Mouse (Mus musculus) CH12.LX (cell line): ENCODE measurements at regions not wholly inside any gene's neighbourhood (a gene's known extent, or its start where the extent isn't known, plus 50 kb on each side); places are given as distances from the start of the nearest gene placed in this dataset.

Experiments used
- DNase-seq: peaks from one replicate; pipeline ENCODE4 v3.0.0-alpha.2; 2013; ENCODE audit errors: extremely low read depth
- H3K27ac ChIP-seq: 2 replicates; pipeline ENCODE4 v1.5.1; 2012; ENCODE audit warnings: low read depth, mild to moderate bottlenecking, control low read depth, moderate library complexity; ENCODE audit not compliant: insufficient read depth
- H3K27me3 ChIP-seq: replicated peaks from 2 replicates; pipeline ENCODE3; 2012; ENCODE audit warnings: inconsistent platforms
- H3K36me3 ChIP-seq, 2 experiments: replicated peaks in 1 of 2; 2 replicates each; pipeline versions ENCODE3 to v1.6.1; 2012; ENCODE audit warnings: inconsistent platforms in 1 of 2, low read length in 1 of 2, mild to moderate bottlenecking in 1 of 2, mixed read lengths in 1 of 2, moderate library complexity in 1 of 2; ENCODE audit not compliant: control insufficient read depth in 1 of 2, insufficient read depth in 1 of 2
- H3K4me1 ChIP-seq, 2 experiments: 2 replicates each; pipeline ENCODE4 v1.6.1; 2012; ENCODE audit warnings: inconsistent platforms in 1 of 2, moderate library complexity in 1 of 2; ENCODE audit not compliant: insufficient read depth in 2 of 2, control insufficient read depth in 1 of 2
- H3K4me2 ChIP-seq: 2 replicates; pipeline ENCODE4 v1.6.1; 2012; ENCODE audit warnings: low read depth, mild to moderate bottlenecking, control low read depth; ENCODE audit not compliant: poor library complexity, insufficient read depth, severe bottlenecking
- H3K4me3 ChIP-seq, 3 experiments: fragments of 150-350 bp in 1 of 3; sonication (generic) in 1 of 3; replicated peaks in 1 of 3; 2 replicates each; pipeline versions ENCODE3 to v1.5.1; 2011 to 2012; ENCODE audit warnings: low read depth in 2 of 3, low read length in 2 of 3, mild to moderate bottlenecking in 2 of 3, moderate library complexity in 2 of 3, control low read depth in 1 of 3, improper control_type of control experiment in 1 of 3, inconsistent platforms in 1 of 3, mixed read lengths in 1 of 3; ENCODE audit not compliant: poor library complexity in 1 of 3
- H3K79me2 ChIP-seq: replicated peaks from 2 replicates; pipeline ENCODE4 v1.6.1; 2012; ENCODE audit warnings: mild to moderate bottlenecking, moderate library complexity; ENCODE audit not compliant: control insufficient read depth, poor library complexity, insufficient read depth, severe bottlenecking; ENCODE audit errors: extremely low read depth
- H3K9ac ChIP-seq: 2 replicates; pipeline ENCODE4 v1.6.1; 2012; ENCODE audit warnings: low read depth, mild to moderate bottlenecking, control low read depth, moderate library complexity; ENCODE audit not compliant: insufficient read depth
- H3K9me3 ChIP-seq: replicated peaks from 2 replicates; pipeline ENCODE3; 2012; ENCODE audit warnings: low read length, inconsistent platforms, mixed read lengths
- CHD2 ChIP-seq: IDR thresholded peaks from 2 replicates; pipeline ENCODE4 v1.6.1; 2011; ENCODE audit warnings: low read length, improper control_type of control experiment
- ELF1 ChIP-seq: IDR thresholded peaks from 2 replicates; pipeline ENCODE4 v1.6.1; 2014; ENCODE audit warnings: low read depth, mild to moderate bottlenecking, inconsistent platforms, low read length, improper control_type of control experiment
- EP300 ChIP-seq: IDR thresholded peaks from 2 replicates; pipeline ENCODE4 v1.6.1; 2011; ENCODE audit warnings: low read length, improper control_type of control experiment
- GABPA ChIP-seq: IDR thresholded peaks from 2 replicates; pipeline ENCODE4 v1.6.1; 2012; ENCODE audit warnings: low read depth, low read length, improper control_type of control experiment, inconsistent platforms; ENCODE audit not compliant: insufficient replicate concordance
- HCFC1 ChIP-seq: IDR thresholded peaks from 2 replicates; pipeline ENCODE4 v1.6.1; 2012; ENCODE audit warnings: low read depth, mild to moderate bottlenecking, inconsistent platforms, low read length, improper control_type of control experiment
- JUND ChIP-seq: conservative IDR thresholded peaks from 2 replicates; pipeline ENCODE4 v1.6.1; 2011; ENCODE audit warnings: low read depth, low read length, improper control_type of control experiment
- KAT2A ChIP-seq: IDR thresholded peaks from 2 replicates; pipeline ENCODE4 v1.6.1; 2012; ENCODE audit warnings: low read length, improper control_type of control experiment, inconsistent platforms; ENCODE audit not compliant: insufficient replicate concordance
- MAFK ChIP-seq: IDR thresholded peaks from 2 replicates; pipeline ENCODE4 v1.6.1; 2011; ENCODE audit warnings: low read length, improper control_type of control experiment; ENCODE audit not compliant: insufficient replicate concordance
- MAX ChIP-seq: IDR thresholded peaks from 2 replicates; pipeline ENCODE4 v1.6.1; 2011; ENCODE audit warnings: low read length, improper control_type of control experiment
- NELFE ChIP-seq: IDR thresholded peaks from 2 replicates; pipeline ENCODE4 v1.6.1; 2011; ENCODE audit warnings: low read depth, low read length, improper control_type of control experiment
- NRF1 ChIP-seq: IDR thresholded peaks from 2 replicates; pipeline ENCODE4 v1.6.1; 2014; ENCODE audit warnings: low read depth, mild to moderate bottlenecking, inconsistent platforms, low read length, improper control_type of control experiment, moderate library complexity
- POLR2AphosphoS2 ChIP-seq: IDR thresholded peaks from 2 replicates; pipeline ENCODE4 v1.6.1; 2011; ENCODE audit warnings: low read depth, low read length, improper control_type of control experiment
- RAD21 ChIP-seq: IDR thresholded peaks from 2 replicates; pipeline ENCODE4 v1.6.1; 2011; ENCODE audit warnings: low read depth, mild to moderate bottlenecking, low read length, improper control_type of control experiment, moderate library complexity
- RCOR1 ChIP-seq: conservative IDR thresholded peaks from 2 replicates; pipeline ENCODE4 v1.6.1; 2012; ENCODE audit warnings: low read depth, mild to moderate bottlenecking, inconsistent platforms, low read length, improper control_type of control experiment
- TBP ChIP-seq: conservative IDR thresholded peaks from 2 replicates; pipeline ENCODE4 v1.6.1; 2011; ENCODE audit warnings: low read depth, low read length, improper control_type of control experiment
- TCF12 ChIP-seq: IDR thresholded peaks from 2 replicates; pipeline ENCODE4 v1.6.1; 2014; ENCODE audit warnings: low read depth, mild to moderate bottlenecking, inconsistent platforms, low read length, improper control_type of control experiment
- ZC3H11A ChIP-seq: IDR thresholded peaks from 2 replicates; pipeline ENCODE4 v1.6.1; 2012; ENCODE audit warnings: low read depth, mild to moderate bottlenecking, inconsistent platforms, low read length, improper control_type of control experiment
- ZKSCAN1 ChIP-seq: IDR thresholded peaks from 2 replicates; pipeline ENCODE4 v1.6.1; 2012; ENCODE audit warnings: low read depth, inconsistent platforms, low read length, improper control_type of control experiment, borderline replicate concordance
- ZMIZ1 ChIP-seq: IDR thresholded peaks from 2 replicates; pipeline ENCODE4 v1.6.1; 2012; ENCODE audit warnings: low read depth, mild to moderate bottlenecking, inconsistent platforms, low read length, improper control_type of control experiment
- ZNF384 ChIP-seq: IDR thresholded peaks from 2 replicates; pipeline ENCODE4 v1.6.1; 2012; ENCODE audit warnings: low read depth, low read length, improper control_type of control experiment, inconsistent platforms
- dilution Hi-C: fragments of 300-500 bp; cut with MboI; formaldehyde crosslinking; loops from 2 replicates; pipeline ENCODE4 v1.14.3; 2020; ENCODE audit warnings: low sequenced_read_pairs; ENCODE audit not compliant: extremely low pct_unique_long_range_greater_than_20kb, extremely low pct_ligation_motif_present
- in situ Hi-C: fragments of 300-500 bp; cut with MboI; formaldehyde crosslinking; loops from 3 replicates; pipeline ENCODE4 v1.14.3; 2019; ENCODE audit warnings: low sequenced_read_pairs, low pct_ligation_motif_present, low pct_unique_long_range_greater_than_20kb, mixed read lengths

GRCm38 (mm10) chr13:72302436-72303125 lies 326.0 kb upstream of the Irx2 start (continued):
- no peak for TF ChIP-seq ZC3H11A
- TF ChIP-seq, all 38 proteins: peak for 0

GRCm38 (mm10) chr13:72303126-72303760 lies 325.4 kb upstream of the Irx2 start:
- no peaks in the 10 kb centered on the region for H3K27me3 ChIP-seq
- dilution Hi-C loops (no loop called here), in situ Hi-C loops (no loop called here)
- H3K27ac ChIP-seq, result no peak overlapping the region
- H3K4me3 ChIP-seq, result no peak overlapping the region
- H3K79me2 ChIP-seq, result no peaks in the 10 kb centered on the region
- no peaks in the 10 kb centered on the region for H3K4me1 ChIP-seq
- H3K36me3 ChIP-seq, result no peaks in the 10 kb centered on the region
- peaks cover 81% of the 10 kb centered on the region for H3K9me3 ChIP-seq
- TF ChIP-seq MAX, result no peak
- TF ChIP-seq ZNF384, result no peak
- no peak for TF ChIP-seq ZC3H11A
- no peak for TF ChIP-seq TBP
- no peak for TF ChIP-seq POLR2AphosphoS2
- no peak for TF ChIP-seq KAT2A
- TF ChIP-seq RCOR1, result no peak
- TF ChIP-seq ELF1, result no peak
- TF ChIP-seq EP300, result no peak
- no peak for TF ChIP-seq NRF1
- no peak for TF ChIP-seq HCFC1
- TF ChIP-seq ZKSCAN1, result no peak
- no peak for TF ChIP-seq NELFE
- TF ChIP-seq CHD2, result no peak
- TF ChIP-seq ZMIZ1, result no peak
- TF ChIP-seq RAD21, result no peak
- no peak for TF ChIP-seq JUND
- TF ChIP-seq GABPA, result no peak
- TF ChIP-seq MAFK, result no peak
- TF ChIP-seq TCF12, result no peak
- no peak for DNase-seq
- no peak overlapping the region for H3K9ac ChIP-seq
- no peak overlapping the region for H3K4me2 ChIP-seq
